Mouse (Mus musculus) erythroblast, embryonic 14.5 days (primary cell): ENCODE data around the gene Traip.

Source experiments
- GATA1 ChIP-seq: IDR thresholded peaks from 2 replicates; pipeline ENCODE4 v1.6.1; 2012; ENCODE audit warnings: low read length, inconsistent platforms, mixed read lengths
- TAL1 ChIP-seq: IDR thresholded peaks from 3 replicates; pipeline ENCODE4 v1.6.1; 2012; ENCODE audit warnings: low read length, inconsistent platforms, mixed read lengths

GRCm38 (mm10) chr9:107932221-107932620 lies 17.7 kb upstream of the Traip start:
- TF ChIP-seq GATA1 (no peak), TAL1 (no peak)
